Mouse (Mus musculus) hindbrain, embryonic 11.5 days (tissue): ENCODE measurements at regions not wholly inside any gene's neighbourhood (a gene's known extent, or its start where the extent isn't known, plus 50 kb on each side); places are given as distances from the start of the nearest gene placed in this dataset.

Experiments
- ATAC-seq: fragments of 200-750 bp; cut with Nextera tagmentation; 2 replicates; pipeline ENCODE4 v1.8.0; 2017; ENCODE audit warnings: mild to moderate bottlenecking, moderate TSS enrichment, moderate library complexity; ENCODE audit not compliant: low FRiP score
- DNase-seq: peaks from one replicate; pipeline ENCODE4 v3.0.0-alpha.2; 2015; ENCODE audit warnings: low spot score
- H3K27ac ChIP-seq: fragments of 300-500 bp; sonication (generic); 2 replicates; pipeline ENCODE4 v1.5.1; 2014; ENCODE audit warnings: mild to moderate bottlenecking, low read depth, low read length
- H3K27me3 ChIP-seq: fragments of 300-500 bp; sonication (generic); 2 replicates; pipeline ENCODE4 v1.6.1; 2014; ENCODE audit warnings: mild to moderate bottlenecking, low read length, moderate library complexity, mixed read lengths; ENCODE audit not compliant: control insufficient read depth, insufficient read depth
- H3K36me3 ChIP-seq: fragments of 300-500 bp; sonication (generic); 2 replicates; pipeline ENCODE4 v1.6.1; 2014; ENCODE audit warnings: mild to moderate bottlenecking, low read length, moderate library complexity, mixed read lengths; ENCODE audit not compliant: control insufficient read depth, insufficient read depth
- H3K4me1 ChIP-seq: fragments of 300-500 bp; sonication (generic); replicated peaks from 2 replicates; pipeline ENCODE4 v1.6.1; 2014; ENCODE audit warnings: low read length, mixed read lengths; ENCODE audit not compliant: control insufficient read depth, insufficient read depth
- H3K4me2 ChIP-seq: fragments of 300-500 bp; sonication (generic); replicated peaks from 2 replicates; pipeline ENCODE4 v1.6.1; 2014; ENCODE audit warnings: mild to moderate bottlenecking, low read depth, low read length
- H3K4me3 ChIP-seq: fragments of 300-500 bp; sonication (generic); 2 replicates; pipeline ENCODE4 v1.5.1; 2014; ENCODE audit warnings: low read depth, low read length
- H3K9ac ChIP-seq: fragments of 300-500 bp; sonication (generic); 2 replicates; pipeline ENCODE4 v1.6.1; 2014; ENCODE audit warnings: low read depth, low read length
- H3K9me3 ChIP-seq: fragments of 300-500 bp; sonication (generic); 2 replicates; pipeline ENCODE4 v1.6.1; 2016; ENCODE audit warnings: low read length; ENCODE audit not compliant: control insufficient read depth
- WGBS: fragments of 180-500 bp; shearing (Covaris S2); extraction: QIAGEN DNeasy Blood & Tissue Kit; methylation state at CpG from one replicate; pipeline ENCODE4 v1.1.7; 2014; 5-methylcytosine and 5-hydroxymethylcytosine counted together

DNA sequence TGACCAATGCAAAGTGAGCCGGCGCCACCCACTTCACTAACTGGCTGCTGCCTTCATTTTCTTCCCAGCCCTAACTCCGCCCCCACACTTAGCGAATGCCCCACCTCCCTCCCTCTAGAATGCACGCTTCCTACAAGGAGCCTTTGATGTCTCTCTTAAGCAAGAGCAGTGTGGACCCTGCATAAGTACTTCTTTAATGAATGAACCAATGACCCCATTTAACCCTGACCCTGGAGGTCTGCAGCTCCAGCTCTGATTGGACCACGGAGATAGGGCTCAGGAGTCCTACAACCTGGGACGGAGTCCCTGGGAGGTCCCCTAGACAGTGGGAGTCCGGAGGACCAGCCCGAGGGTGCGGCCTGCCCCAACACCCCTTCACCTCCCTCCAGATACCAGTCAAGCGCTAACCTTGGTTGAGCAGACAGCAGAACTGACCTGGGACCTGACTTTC, 189.7 kb downstream of the Tfap2c start:
- Histone ChIP-seq H3K9me3 (no peaks in the 10 kb centered on the region), H3K27ac (no peak overlapping the region), H3K4me1 (0 out of 2 replicates have a peak, but pooled peaks cover 2% of the 10 kb centered on the region), H3K27me3 (peaks cover 79% of the 10 kb centered on the region), H3K4me3 (no peak overlapping the region), H3K36me3 (no peaks in the 10 kb centered on the region), H3K9ac (no peak overlapping the region), H3K4me2 (0 out of 2 replicates have a peak overlapping the region, but pooled peaks have one; percentile 9)
- WGBS: 6% methylated on average over 11 of the region's 11 CpGs
- DNase-seq (no peak), ATAC-seq (peak; percentile 45)

DNA sequence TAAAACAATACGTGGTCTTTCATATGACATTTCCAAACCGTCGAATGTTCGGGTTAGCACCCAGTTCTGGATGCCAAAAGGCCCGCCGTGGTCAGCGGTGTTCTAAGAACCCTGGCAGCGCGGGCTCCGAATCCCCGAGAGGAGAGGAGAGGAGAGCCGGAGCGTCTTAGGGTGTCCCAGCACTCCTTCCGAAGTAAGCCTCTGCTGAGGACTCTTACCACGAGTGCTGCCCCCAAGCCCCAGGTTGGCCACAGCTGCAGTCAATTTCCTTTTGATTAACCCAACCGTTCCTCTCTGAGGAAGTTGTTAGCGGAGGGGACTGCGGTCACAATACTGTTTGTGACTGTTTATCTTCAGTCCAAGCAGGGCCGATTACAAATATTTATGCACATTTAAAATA, 190.1 kb downstream of the Tfap2c start:
- Histone ChIP-seq H3K4me1 (0 out of 2 replicates have a peak, but pooled peaks cover 2% of the 10 kb centered on the region), H3K9me3 (no peaks in the 10 kb centered on the region), H3K27me3 (peaks cover 74% of the 10 kb centered on the region), H3K27ac (no peak overlapping the region), H3K4me2 (no peak overlapping the region), H3K4me3 (no peak overlapping the region), H3K36me3 (no peaks in the 10 kb centered on the region), H3K9ac (no peak overlapping the region)
- peak; percentile 34 for DNase-seq
- 9% methylated on average over 19 of the region's 19 CpGs for WGBS
- no peak for ATAC-seq

DNA sequence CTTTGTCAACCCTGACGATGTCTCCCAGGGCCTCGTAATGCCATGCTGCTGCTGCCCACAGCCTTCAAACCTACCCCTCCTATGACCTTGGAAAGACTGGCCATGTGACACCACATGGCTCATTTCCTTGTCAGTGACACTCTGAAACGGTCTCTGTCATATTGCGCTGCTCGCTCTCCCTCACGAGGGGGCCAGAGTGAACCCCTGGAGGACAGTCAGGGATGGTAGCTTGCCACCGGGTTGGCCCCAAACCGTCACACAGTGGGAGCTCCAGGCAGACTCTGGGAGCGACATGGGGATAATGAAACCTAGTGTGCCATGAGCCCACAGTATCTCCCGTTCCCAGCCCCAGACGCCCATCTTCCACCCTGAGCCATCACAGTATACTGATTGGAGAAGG, 188.8 kb downstream of the Bmp7 start:
- Histone ChIP-seq H3K9me3 (no peaks in the 10 kb centered on the region), H3K4me2 (no peak overlapping the region), H3K4me3 (no peak overlapping the region), H3K27ac (no peak overlapping the region), H3K9ac (no peak overlapping the region), H3K36me3 (no peaks in the 10 kb centered on the region), H3K4me1 (peaks cover 3% of the 10 kb centered on the region; the same call in 1 of the 2 replicates), H3K27me3 (peaks cover 48% of the 10 kb centered on the region)
- DNase-seq: no peak
- no peak for ATAC-seq
- 85% methylated on average over 11 of the region's 11 CpGs for WGBS

DNA sequence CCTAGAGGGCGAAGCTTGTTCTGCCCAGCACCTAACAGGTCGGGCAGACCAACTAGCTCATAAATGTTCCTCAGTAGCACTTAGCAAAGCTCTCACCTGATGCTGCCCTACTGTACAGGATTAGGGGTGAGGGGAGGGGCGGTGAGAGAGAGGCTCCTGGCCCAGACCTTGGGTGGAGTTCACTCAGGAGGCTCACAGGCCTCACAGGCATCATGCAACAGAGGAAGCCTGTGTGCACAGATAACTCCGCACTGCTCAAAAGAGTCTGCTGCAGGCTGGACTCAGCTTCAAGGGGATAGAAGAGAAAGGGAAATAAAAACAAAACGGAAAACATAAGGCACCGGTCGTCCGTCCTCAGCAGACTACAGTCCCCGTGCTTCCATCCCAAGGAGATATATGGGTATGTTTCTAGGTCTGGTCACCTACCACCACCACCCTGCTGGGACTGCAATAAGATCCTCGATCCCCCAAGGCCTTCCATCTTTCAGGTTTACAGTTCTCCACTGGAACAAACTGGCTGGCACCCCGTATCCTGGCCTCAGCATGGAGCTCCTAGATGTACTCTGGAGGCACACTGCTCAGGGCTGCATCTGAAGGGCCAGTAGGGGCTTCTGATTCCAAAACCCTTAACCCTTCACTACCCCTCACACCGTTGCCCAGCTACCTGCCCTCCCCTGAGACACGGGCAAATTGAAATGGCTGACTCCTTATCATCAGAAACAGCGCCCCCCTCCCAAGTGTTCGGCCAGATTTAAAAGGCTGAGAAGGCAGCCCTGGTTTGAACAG, 184.2 kb downstream of the Bmp7 start:
- ATAC-seq (no peak), DNase-seq (no peak)
- no peak overlapping the region for H3K9ac ChIP-seq
- no peak overlapping the region for H3K4me2 ChIP-seq
- no peaks in the 10 kb centered on the region for H3K36me3 ChIP-seq
- peaks cover 8% of the 10 kb centered on the region; the same call in 1 of the 2 replicates for H3K4me1 ChIP-seq
- WGBS: 50% methylated on average over 15 of the region's 15 CpGs
- H3K27ac ChIP-seq: no peak overlapping the region
- peaks cover 91% of the 10 kb centered on the region for H3K27me3 ChIP-seq
- no peaks in the 10 kb centered on the region for H3K9me3 ChIP-seq
- no peak overlapping the region for H3K4me3 ChIP-seq

DNA sequence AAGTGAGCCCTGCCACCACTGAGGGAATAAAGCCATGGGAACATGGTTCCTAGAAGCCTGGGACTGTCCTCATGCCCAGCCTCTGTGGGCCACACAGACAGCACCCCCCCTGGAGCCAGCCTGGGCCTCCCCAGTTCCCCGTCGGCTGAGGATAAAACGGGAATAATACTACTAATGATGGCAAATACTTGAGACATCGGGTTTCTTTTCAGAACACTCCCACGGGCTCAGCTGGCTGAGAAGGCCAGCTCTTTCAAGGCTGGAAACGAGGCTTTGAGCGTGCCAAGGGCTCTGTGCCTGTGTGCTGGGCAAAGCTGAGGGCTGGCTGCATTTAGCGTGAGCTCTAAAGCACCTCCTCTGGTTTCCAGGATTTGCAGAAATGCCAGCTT, 183.7 kb downstream of the Bmp7 start:
- 14% methylated on average over 8 of the region's 8 CpGs for WGBS
- no peak overlapping the region for H3K27ac ChIP-seq
- DNase-seq (no peak), ATAC-seq (no peak)
- H3K36me3 ChIP-seq: no peaks in the 10 kb centered on the region
- no peaks in the 10 kb centered on the region for H3K9me3 ChIP-seq
- H3K4me2 ChIP-seq: no peak overlapping the region
- H3K4me3 ChIP-seq: no peak overlapping the region
- H3K9ac ChIP-seq: no peak overlapping the region
- peaks cover 89% of the 10 kb centered on the region for H3K27me3 ChIP-seq
- peaks cover 8% of the 10 kb centered on the region; the same call in 1 of the 2 replicates for H3K4me1 ChIP-seq

DNA sequence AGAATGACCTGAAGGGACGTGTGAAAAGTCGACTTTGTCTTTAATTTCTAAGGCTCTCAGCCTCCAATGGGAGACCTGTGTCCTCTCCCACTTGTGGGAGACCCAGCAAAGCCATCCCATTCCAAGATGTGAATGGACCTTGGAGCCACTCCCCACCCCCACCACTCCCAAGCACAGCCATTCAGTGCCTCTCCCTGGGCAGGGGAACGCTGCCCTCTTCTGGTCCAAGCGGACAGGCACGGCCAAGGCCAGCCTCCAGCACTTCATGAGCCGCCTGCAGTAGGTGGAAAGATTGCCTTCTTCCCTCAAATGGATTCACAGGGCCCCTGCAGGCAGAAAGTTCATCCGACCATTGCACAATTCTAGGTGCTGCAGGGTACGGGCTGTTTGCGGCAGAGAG, 181.6 kb downstream of the Bmp7 start:
- WGBS: 7% methylated on average over 9 of the region's 9 CpGs
- H3K9ac ChIP-seq: no peak overlapping the region
- no peaks in the 10 kb centered on the region for H3K9me3 ChIP-seq
- no peak overlapping the region for H3K27ac ChIP-seq
- H3K36me3 ChIP-seq: no peaks in the 10 kb centered on the region
- no peak overlapping the region for H3K4me3 ChIP-seq
- peak; percentile 67; the same call in 1 of the 2 replicates for ATAC-seq
- no peak overlapping the region for H3K4me2 ChIP-seq
- DNase-seq: peak; percentile 77
- peaks cover 5% of the 10 kb centered on the region; the same call in 1 of the 2 replicates for H3K4me1 ChIP-seq
- peaks cover 81% of the 10 kb centered on the region for H3K27me3 ChIP-seq

DNA sequence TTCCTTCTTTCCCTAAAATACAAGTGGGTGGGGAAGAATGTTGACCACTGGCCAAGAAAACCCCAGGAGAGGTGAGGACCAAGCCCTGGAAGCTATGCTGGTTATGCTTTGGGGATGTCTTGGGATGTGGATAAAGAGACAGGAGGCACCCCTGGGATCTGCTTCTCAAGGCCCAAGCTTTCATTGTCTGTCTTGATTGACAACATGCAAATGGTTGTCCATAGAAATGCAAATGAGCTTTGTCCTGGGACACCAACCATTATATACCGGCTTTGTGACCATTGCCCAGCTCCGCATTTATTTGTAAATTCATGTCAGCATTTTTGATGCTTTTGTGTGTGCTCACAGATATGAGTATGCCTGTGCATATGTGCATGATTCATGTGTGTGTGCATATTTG, 174.9 kb downstream of the Bmp7 start:
- ATAC-seq (peak; percentile 48), DNase-seq (peak; percentile 70)
- peaks cover 3% of the 10 kb centered on the region; the same call in 1 of the 2 replicates for H3K4me1 ChIP-seq
- peaks cover 24% of the 10 kb centered on the region for H3K27me3 ChIP-seq
- no peak overlapping the region for H3K4me3 ChIP-seq
- H3K9ac ChIP-seq: no peak overlapping the region
- H3K4me2 ChIP-seq: no peak overlapping the region
- no peak overlapping the region for H3K27ac ChIP-seq
- no peaks in the 10 kb centered on the region for H3K9me3 ChIP-seq
- WGBS: 30% methylated on average over 2 of the region's 2 CpGs
- H3K36me3 ChIP-seq: no peaks in the 10 kb centered on the region

DNA sequence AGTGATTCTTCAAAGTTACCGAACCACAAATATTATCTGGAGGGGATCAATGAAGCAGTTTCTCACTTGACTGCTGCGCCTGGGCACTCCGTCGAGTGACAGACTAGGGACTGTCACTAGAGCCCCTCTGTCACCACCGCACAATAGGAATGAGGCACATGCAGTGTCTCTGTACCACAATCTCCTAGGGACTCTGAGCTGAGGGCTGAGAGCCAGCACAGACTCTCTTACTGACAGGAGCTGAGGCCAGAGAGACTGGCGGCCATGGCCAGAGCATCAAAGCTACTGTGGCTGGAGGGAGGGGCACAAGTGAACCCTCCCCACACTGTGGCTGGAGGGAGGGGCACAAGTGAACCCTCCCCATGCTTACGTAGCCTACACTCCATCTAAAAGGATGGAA, 173.7 kb downstream of the Bmp7 start:
- Histone ChIP-seq H3K4me3 (no peak overlapping the region), H3K9me3 (no peaks in the 10 kb centered on the region), H3K9ac (no peak overlapping the region), H3K27me3 (peaks cover 14% of the 10 kb centered on the region), H3K36me3 (no peaks in the 10 kb centered on the region), H3K4me2 (no peak overlapping the region), H3K4me1 (peaks cover 3% of the 10 kb centered on the region; the same call in 1 of the 2 replicates), H3K27ac (no peak overlapping the region)
- DNase-seq (no peak), ATAC-seq (peak; percentile 46)
- 36% methylated on average over 7 of the region's 7 CpGs for WGBS

DNA sequence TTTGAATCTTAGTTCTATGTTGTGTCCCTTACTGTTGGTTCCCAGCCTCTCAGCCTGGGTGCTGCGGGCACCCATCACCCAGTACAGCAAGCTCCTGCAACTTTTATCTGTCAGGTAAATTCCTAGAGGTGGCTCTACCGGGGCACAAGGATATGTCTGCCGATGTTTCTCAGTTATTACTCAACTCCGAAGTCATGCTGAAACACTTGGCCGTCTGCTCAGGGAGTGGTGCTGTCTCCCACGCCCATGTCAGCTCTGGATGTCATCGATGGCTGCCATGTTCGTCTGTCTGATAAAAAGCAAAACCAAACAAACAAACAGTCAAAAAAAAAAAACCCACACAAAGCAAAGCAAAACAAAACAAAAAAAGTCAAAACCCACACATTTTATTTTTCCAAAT, 171.4 kb downstream of the Bmp7 start:
- H3K4me2 ChIP-seq: no peak overlapping the region
- H3K27me3 ChIP-seq: peaks cover 9% of the 10 kb centered on the region; the same call in 1 of the 2 replicates

More for the DNA sequence above, 171.4 kb downstream of the Bmp7 start:
- Histone ChIP-seq H3K27ac (no peak overlapping the region), H3K36me3 (no peaks in the 10 kb centered on the region), H3K9ac (no peak overlapping the region), H3K4me1 (peaks cover 3% of the 10 kb centered on the region; the same call in 1 of the 2 replicates), H3K9me3 (no peaks in the 10 kb centered on the region), H3K4me3 (no peak overlapping the region)
- ATAC-seq: no peak
- WGBS: 94% methylated on average over 8 of the region's 8 CpGs
- no peak for DNase-seq
